Mouse (Mus musculus) intestine, postnatal 0 days (tissue): ENCODE measurements around the gene Insrr. TPM values are rescaled to one million over a fixed set of nuclear protein-coding genes. Genes with fewer than 3 reads are reported as not detected.
A peak's percentile ranks its signal among the peaks of the same experiment; 100 is the strongest.
"Not testable (repeated sequence)": the region's sequence is repeated elsewhere in the genome, so short reads cannot be mapped to it uniquely, and the experiment has no call there.

ENCODE experiments used
- ATAC-seq: fragments of 200-750 bp; cut with Nextera tagmentation; 2 replicates; pipeline ENCODE4 v1.8.0; 2017; ENCODE audit warnings: mild to moderate bottlenecking, moderate TSS enrichment, moderate library complexity
- H3K27ac ChIP-seq: fragments of 300-500 bp; sonication (generic); 2 replicates; pipeline ENCODE4 v1.5.1; 2014; ENCODE audit warnings: mild to moderate bottlenecking, low read depth, low read length, moderate library complexity
- H3K27me3 ChIP-seq: fragments of 300-500 bp; sonication (generic); replicated peaks from 2 replicates; pipeline ENCODE4 v1.6.1; 2014; ENCODE audit warnings: low read length, mixed read lengths; ENCODE audit not compliant: control insufficient read depth, insufficient read depth
- H3K36me3 ChIP-seq: fragments of 300-500 bp; sonication (generic); 2 replicates; pipeline ENCODE4 v1.6.1; 2014; ENCODE audit warnings: mild to moderate bottlenecking, moderate library complexity; ENCODE audit not compliant: control insufficient read depth, insufficient read depth
- H3K4me1 ChIP-seq: fragments of 300-500 bp; sonication (generic); replicated peaks from 2 replicates; pipeline ENCODE4 v1.6.1; 2014; ENCODE audit warnings: antibody characterized with exemption, low read length, mixed read lengths; ENCODE audit not compliant: control insufficient read depth, insufficient read depth
- H3K4me2 ChIP-seq: fragments of 300-500 bp; sonication (generic); replicated peaks from 2 replicates; pipeline ENCODE4 v1.6.1; 2014; ENCODE audit warnings: low read depth, mild to moderate bottlenecking, moderate library complexity
- H3K4me3 ChIP-seq: fragments of 300-500 bp; sonication (generic); 2 replicates; pipeline ENCODE4 v1.5.1; 2014; ENCODE audit warnings: low read depth, low read length
- H3K9ac ChIP-seq: fragments of 300-500 bp; sonication (generic); 2 replicates; pipeline ENCODE4 v1.6.1; 2014; ENCODE audit warnings: mild to moderate bottlenecking, low read depth, low read length
- H3K9me3 ChIP-seq: fragments of 300-500 bp; sonication (generic); 2 replicates; pipeline ENCODE4 v1.6.1; 2016; ENCODE audit warnings: mixed run types; ENCODE audit not compliant: control insufficient read depth
- CTCF ChIP-seq: sonication (generic); IDR thresholded peaks from 2 replicates; pipeline ENCODE4 v1.5.1; 2016; ENCODE audit warnings: low read depth, mild to moderate bottlenecking, control low read depth, antibody characterized with exemption, moderate library complexity
- WGBS: fragments of 180-500 bp; shearing (Covaris S2); extraction: QIAGEN DNeasy Blood & Tissue Kit; methylation state at CpG from one replicate; pipeline ENCODE4 v1.1.7; 2014; 5-methylcytosine and 5-hydroxymethylcytosine counted together
- polyA plus RNA-seq: library from polyadenylated mRNA; unstranded; fragments of >200 nt; fragmentation: Nextera tagmentation; extraction: Ambion mirVana; gene quantifications from 2 replicates; pipeline ENCODE4 v1.2.1, GENCODE M21; 2015

Gene Insrr
- polyA plus RNA-seq, 1 experiment from 2014 or later: 0.05 TPM

DNA sequence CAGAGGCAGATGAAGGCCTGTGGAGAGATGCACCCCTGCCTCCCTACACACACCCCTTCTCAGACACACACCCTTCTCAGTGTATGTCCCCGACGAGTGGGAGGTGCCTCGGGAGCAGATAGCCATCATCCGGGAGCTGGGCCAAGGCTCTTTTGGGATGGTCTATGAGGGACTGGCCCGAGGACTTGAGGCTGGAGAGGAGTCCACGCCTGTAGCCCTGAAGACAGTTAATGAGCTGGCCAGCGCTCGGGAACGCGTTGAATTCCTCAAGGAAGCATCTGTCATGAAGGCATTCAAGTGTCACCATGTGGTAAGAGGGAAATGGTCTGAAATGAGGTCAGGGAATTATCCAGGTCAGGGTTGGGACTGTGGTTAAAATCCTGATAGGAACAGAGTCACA is 16.1 kb downstream of the Insrr start:
- no peak overlapping the region for H3K27ac ChIP-seq

DNA sequence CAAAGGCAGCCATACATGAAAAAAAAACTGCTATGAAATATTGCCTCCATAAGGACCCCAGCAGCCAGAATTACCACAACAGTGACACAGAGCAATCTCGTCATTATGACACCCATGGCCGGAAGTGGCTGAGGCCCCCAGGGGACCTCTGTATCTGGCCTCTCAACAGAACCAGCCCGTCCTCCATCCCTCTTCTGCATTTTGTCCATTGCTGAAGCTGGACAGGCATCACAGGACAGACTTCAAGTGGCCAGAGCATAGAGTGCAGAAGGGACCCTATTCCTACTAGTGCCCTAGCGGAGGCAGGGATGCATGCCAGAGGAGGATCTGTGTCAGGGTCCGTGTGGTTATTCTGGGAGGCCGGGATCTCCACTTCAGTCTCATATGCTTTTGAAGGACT is 19.4 kb downstream of the Insrr start:
- 60% methylated on average over 6 of the region's 6 CpGs for WGBS
- no peaks in the 10 kb centered on the region for H3K4me1 ChIP-seq
- 0 out of 2 replicates have a peak overlapping the region, but pooled peaks have one; percentile 4 for H3K4me2 ChIP-seq
- TF ChIP-seq CTCF: no peak
- peaks cover 7% of the 10 kb centered on the region; the same call in 1 of the 2 replicates for H3K27me3 ChIP-seq
- no peak overlapping the region for H3K9ac ChIP-seq
- no peaks in the 10 kb centered on the region for H3K9me3 ChIP-seq
- no peak for ATAC-seq
- no peak overlapping the region for H3K4me3 ChIP-seq
- H3K36me3 ChIP-seq: no peaks in the 10 kb centered on the region
- H3K27ac ChIP-seq: no peak overlapping the region

More for the DNA sequence above, 16.1 kb downstream of the Insrr start:
- no peaks in the 10 kb centered on the region for H3K4me1 ChIP-seq
- H3K27me3 ChIP-seq: peaks cover 38% of the 10 kb centered on the region
- no peak overlapping the region for H3K4me2 ChIP-seq
- no peak overlapping the region for H3K4me3 ChIP-seq
- 45% methylated on average over 10 of the region's 10 CpGs for WGBS
- no peak for TF ChIP-seq CTCF
- no peaks in the 10 kb centered on the region for H3K9me3 ChIP-seq
- H3K9ac ChIP-seq: no peak overlapping the region
- H3K36me3 ChIP-seq: no peaks in the 10 kb centered on the region
- ATAC-seq: no peak

DNA sequence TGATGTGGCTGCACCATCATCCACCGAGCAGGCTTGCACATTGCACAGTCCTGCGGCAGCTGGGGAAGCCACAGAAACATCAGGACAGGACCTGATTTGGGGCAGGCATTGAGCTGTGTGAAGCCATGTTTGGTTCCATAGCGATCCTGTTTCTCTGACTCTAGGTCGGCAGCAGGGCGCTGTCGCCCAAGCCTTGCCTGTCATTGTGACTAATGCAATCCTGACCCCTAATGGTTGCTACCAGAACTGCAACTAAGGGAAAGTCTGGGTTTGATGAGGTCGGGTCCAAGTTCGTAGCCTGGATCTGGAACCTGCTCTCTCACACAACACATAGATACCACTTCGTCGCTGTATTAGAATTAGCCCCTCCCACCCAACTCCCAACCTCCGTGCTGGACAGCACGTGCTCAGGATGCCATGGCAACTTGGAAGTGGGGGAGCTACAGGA is 19.9 kb downstream of the Insrr start:
- Histone ChIP-seq H3K9me3 (no peaks in the 10 kb centered on the region), H3K4me1 (no peaks in the 10 kb centered on the region), H3K36me3 (no peaks in the 10 kb centered on the region), H3K27ac (no peak overlapping the region), H3K27me3 (peaks cover 3% of the 10 kb centered on the region; the same call in 1 of the 2 replicates), H3K4me2 (0 out of 2 replicates have a peak overlapping the region, but pooled peaks have one; percentile 4), H3K4me3 (no peak overlapping the region), H3K9ac (no peak overlapping the region)
- 5% methylated on average over 12 of the region's 12 CpGs for WGBS
- ATAC-seq: peak; percentile 38; the same call in 1 of the 2 replicates
- TF ChIP-seq CTCF: peak; percentile 96

DNA sequence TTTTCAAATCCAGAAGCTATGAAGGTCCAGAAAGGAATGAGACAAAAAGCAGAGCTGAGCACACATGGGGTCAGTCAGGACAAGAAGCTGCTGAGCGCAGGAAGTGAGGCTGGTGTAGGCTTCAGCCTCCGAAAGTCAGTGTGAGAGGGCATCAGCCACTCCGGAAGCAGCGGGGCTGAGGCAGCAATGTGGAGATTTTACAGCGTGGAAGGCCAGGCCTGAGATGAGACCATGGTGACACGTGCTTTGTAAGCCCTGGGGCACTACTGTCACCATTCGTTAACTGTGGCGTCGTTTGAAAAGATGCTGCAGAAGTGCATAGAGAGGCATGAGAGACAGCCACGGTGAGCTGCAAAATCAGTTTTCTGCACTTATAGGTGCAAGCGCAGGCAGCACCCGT is 21.5 kb downstream of the Insrr start:
- H3K36me3 ChIP-seq: no peaks in the 10 kb centered on the region
- TF ChIP-seq CTCF: no peak
- H3K27ac ChIP-seq: no peak overlapping the region
- peaks cover 3% of the 10 kb centered on the region; the same call in 1 of the 2 replicates for H3K27me3 ChIP-seq
- no peak overlapping the region for H3K4me2 ChIP-seq
- 70% methylated on average over 12 of the region's 12 CpGs for WGBS
- H3K9me3 ChIP-seq: no peaks in the 10 kb centered on the region
- no peak overlapping the region for H3K4me3 ChIP-seq
- no peak for ATAC-seq
- H3K9ac ChIP-seq: no peak overlapping the region
- no peaks in the 10 kb centered on the region for H3K4me1 ChIP-seq

DNA sequence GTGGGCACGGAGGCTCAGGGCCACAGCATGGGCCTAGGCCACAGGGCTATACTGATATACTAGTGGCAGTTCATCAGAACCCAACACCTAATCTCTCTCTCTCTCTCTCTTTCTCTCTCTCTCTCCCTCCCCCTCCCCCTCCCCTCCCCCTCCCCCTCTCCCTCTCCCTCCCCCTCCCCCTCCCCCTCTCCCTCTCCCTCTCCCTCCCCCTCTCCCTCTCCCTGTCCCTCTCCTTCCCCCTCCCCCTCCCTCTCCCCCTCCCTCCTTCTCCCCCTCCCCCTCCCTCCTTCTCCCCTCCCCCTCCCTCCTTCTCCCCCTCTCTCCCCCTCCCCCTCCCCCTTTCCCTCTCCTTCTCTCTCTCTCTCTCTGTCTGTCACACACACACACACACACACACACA is 27.5 kb downstream of the Insrr start, which contains the start of gene Pear1:
Gene Pear1, minus strand, starts transcription at position 101 of the 400 bp plus-strand sequence.
- not testable (repeated sequence) for H3K4me1 ChIP-seq, H3K9ac ChIP-seq, H3K27ac ChIP-seq, H3K27me3 ChIP-seq, H3K36me3 ChIP-seq, ATAC-seq, H3K4me2 ChIP-seq, H3K9me3 ChIP-seq, H3K4me3 ChIP-seq
- WGBS: 90% methylated on average over 1 of the region's 1 CpGs

DNA sequence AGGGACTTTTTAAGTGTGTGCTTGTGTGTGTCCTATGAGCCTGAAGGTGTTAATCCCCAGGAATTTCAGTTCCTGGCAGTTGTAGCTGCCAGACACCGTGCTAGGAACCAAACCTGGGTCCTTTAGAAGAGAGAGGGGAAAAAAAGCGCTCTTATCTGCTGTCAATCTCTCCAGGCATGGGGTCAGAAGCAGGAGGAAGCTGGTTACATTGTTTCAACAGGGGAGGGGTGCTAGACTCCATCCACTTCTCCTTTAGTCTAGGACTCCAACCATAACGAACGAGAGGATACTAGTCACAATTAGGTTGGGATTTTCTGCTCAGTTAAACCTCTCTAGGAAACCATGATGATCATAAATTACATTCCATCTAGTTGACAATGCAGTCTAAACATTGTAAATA is 31.7 kb downstream of the Insrr start:
- Histone ChIP-seq H3K27ac (no peak overlapping the region), H3K9me3 (no peaks in the 10 kb centered on the region), H3K4me2 (no peak overlapping the region), H3K4me3 (no peak overlapping the region), H3K27me3 (no peaks in the 10 kb centered on the region; the same call in 1 of the 2 replicates), H3K4me1 (no peaks in the 10 kb centered on the region), H3K36me3 (no peaks in the 10 kb centered on the region), H3K9ac (no peak overlapping the region)
- 45% methylated on average over 4 of the region's 4 CpGs for WGBS
- ATAC-seq: no peak
- TF ChIP-seq CTCF: no peak

DNA sequence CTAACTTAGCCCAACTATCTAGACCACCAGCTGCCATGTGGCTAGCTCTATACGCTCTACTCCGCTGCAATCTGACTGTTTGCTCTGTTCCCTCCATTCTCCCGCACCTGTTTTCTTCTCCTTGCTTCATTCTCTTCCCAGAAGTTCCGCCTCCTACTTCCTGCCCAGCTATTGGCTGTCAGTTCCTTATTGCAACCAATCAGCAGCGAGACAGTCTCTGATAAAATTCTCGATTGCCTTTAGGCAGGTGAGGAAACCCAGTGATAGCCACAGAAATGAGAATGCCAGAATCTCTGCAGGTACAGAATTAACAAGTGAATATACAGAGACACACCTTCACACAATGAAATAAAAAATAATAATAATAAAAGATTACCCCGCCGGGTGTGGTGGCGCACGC is 32.3 kb downstream of the Insrr start:
- no peak overlapping the region for H3K4me2 ChIP-seq
- H3K4me1 ChIP-seq: no peaks in the 10 kb centered on the region
- no peak overlapping the region for H3K9ac ChIP-seq
- no peak for TF ChIP-seq CTCF
- no peaks in the 10 kb centered on the region for H3K27me3 ChIP-seq
- WGBS: 41% methylated on average over 10 of the region's 10 CpGs
- H3K27ac ChIP-seq: no peak overlapping the region
- H3K9me3 ChIP-seq: no peaks in the 10 kb centered on the region
- no peak for ATAC-seq
- H3K4me3 ChIP-seq: no peak overlapping the region
- no peaks in the 10 kb centered on the region for H3K36me3 ChIP-seq
